16 mouse cellular contexts compared by ENCODE assay signal in the genomic region with DNA sequence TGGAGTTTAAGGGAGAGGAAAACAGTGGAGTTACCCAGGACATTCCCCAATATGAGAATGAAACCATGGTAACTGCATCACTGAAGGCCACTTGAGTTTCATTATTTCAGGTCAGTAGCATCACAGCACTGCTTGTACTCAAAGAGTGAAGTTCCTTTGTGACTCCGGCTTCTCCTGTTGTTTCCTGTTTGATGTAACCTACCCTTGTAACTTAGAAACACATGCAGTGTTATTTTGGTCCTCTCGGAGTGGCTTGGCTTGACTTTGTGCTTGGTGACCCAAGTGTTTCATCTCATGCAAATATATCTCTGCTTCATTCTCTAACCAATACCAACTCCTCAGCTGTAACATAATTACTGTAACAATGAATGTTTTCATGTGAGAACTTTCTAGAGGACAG. TPM values are rescaled to one million over a fixed set of nuclear protein-coding genes. Genes with fewer than 3 reads are reported as not detected.
DNase-seq lines count a peak whose midpoint lies in the region; ATAC-seq lines count a peak whose summit lies in the region.
"Had no signal": no experiment of that assay in that cellular context is flagged by ENCODE, and none has a peak within 500 bp of the region (broad histone marks: within the 10 kb centered on the region; RNA-seq: fewer than 3 reads in every experiment).

No protein-coding gene starts in this region.

- DNase-seq in lung, postnatal 36 days = peak; percentile 52
- no peak for DNase-seq in lung, postnatal 10 days
- no peak for DNase-seq in gastrocnemius, postnatal 10 days
- no peak for DNase-seq in adrenal gland, adult 18-20 months (ENCODE audit: low spot score in 2 of 2)
- DNase-seq in heart, postnatal 10 days = no peak
- DNase-seq: adrenal gland, adult 2 months; cerebellum, adult 18-20 months; cerebellum, postnatal 14 days; embryo, embryonic 11 days; gastrocnemius, adult 2 months; heart, postnatal 14 days; kidney, adult 18-20 months; left cerebral cortex, postnatal 4 days had no signal

- ATAC-seq in activated CD4-positive, CD25-positive, alpha-beta regulatory T cell, adult 4 months = peak; percentile 24
- peak; percentile 15; the same call in 1 of the 2 replicates for ATAC-seq in megakaryocyte progenitor cell, adult 5-6 weeks (replicated peaks; ENCODE audit: poor library complexity)

- intact Hi-C loops in heart, postnatal 10 days (cut with DNase I) = no loop called here

RNA-seq across cellular contexts. Expression of a gene that starts 11.1 kb away (rescaled TPM):
- polyA plus RNA-seq in activated CD4-positive, CD25-positive, alpha-beta regulatory T cell, adult 4 months (2017; shearing (Covaris generic)) = 100 to 1,000 TPM; 474 to 522 TPM
- total RNA-seq in megakaryocyte progenitor cell, adult 5-6 weeks (2015) = 14.7 and 26.8 TPM in 2 replicates
- total RNA-seq in megakaryocyte progenitor cell, adult 5-6 weeks (2017) = 34.1 and 46.1 TPM in 2 replicates
- total RNA-seq in gastrocnemius, postnatal 10 days (2021) = under 1 TPM; 0.19 to 0.43 TPM
- 10 to 100 TPM; 13.8 to 21.8 TPM for total RNA-seq in adrenal gland, adult 18-20 months (2021)
- 1 to 10 TPM; 1.6 to 1.9 TPM for total RNA-seq in heart, postnatal 10 days (2021)
- polyA plus RNA-seq: erythroblast, embryonic 14.5 days had no signal

Comparison
In these comparisons a context has a peak if more than half of its experiments do, and no peak if none do; other contexts are left out.
1. RNA of a gene that starts 11.1 kb away (total RNA-seq): 14.7 to 46.1 TPM in megakaryocyte progenitor cell, adult 5-6 weeks and 13.8 to 21.8 TPM in adrenal gland, adult 18-20 months; 1.6 to 1.9 TPM in heart, postnatal 10 days and 0.19 to 0.43 TPM in gastrocnemius, postnatal 10 days; every median in the first group is over 4 times any median in the second.